Mouse (Mus musculus) retina, postnatal 7 days (tissue): ENCODE measurements at regions not wholly inside any gene's neighbourhood (a gene's known extent, or its start where the extent isn't known, plus 50 kb on each side); places are given as distances from the start of the nearest gene placed in this dataset.
A peak's percentile ranks its signal among the peaks of the same experiment; 100 is the strongest.
"Not testable (repeated sequence)": the region's sequence is repeated elsewhere in the genome, so short reads cannot be mapped to it uniquely, and the experiment has no call there.

ENCODE experiments used
- DNase-seq: peaks from one replicate; pipeline ENCODE4 v3.0.0-alpha.2; 2012; ENCODE audit warnings: low read depth, low spot score

GRCm38 (mm10) chr5:59831836-59832235, 1976.8 kb upstream of the G6pd2 start:
- DNase-seq = no peak

- no peak for DNase-seq
Measured at GRCm38 (mm10) chr5:59845745-59846144, 1962.9 kb upstream of the G6pd2 start.

GRCm38 (mm10) chr5:59847643-59848042, 1961.0 kb upstream of the G6pd2 start:
- no peak for DNase-seq

GRCm38 (mm10) chr5:59893952-59894724, 1914.5 kb upstream of the G6pd2 start:
- no peak for DNase-seq

GRCm38 (mm10) chr5:59921910-59922309, 1886.7 kb upstream of the G6pd2 start:
- no peak for DNase-seq

- DNase-seq = no peak
Measured at GRCm38 (mm10) chr5:59940861-59941260, 1867.8 kb upstream of the G6pd2 start.

GRCm38 (mm10) chr5:59945761-59946160, 1862.9 kb upstream of the G6pd2 start:
- DNase-seq = no peak

GRCm38 (mm10) chr5:59947831-59948568, 1860.6 kb upstream of the G6pd2 start:
- DNase-seq = no peak

GRCm38 (mm10) chr5:59956240-59956639, 1852.4 kb upstream of the G6pd2 start:
- not testable (repeated sequence) for DNase-seq

- peak; percentile 1 for DNase-seq
Measured at GRCm38 (mm10) chr5:59996698-59997097, 1811.9 kb upstream of the G6pd2 start.

GRCm38 (mm10) chr5:60042603-60043175, 1765.9 kb upstream of the G6pd2 start:
- DNase-seq = not testable (repeated sequence)

GRCm38 (mm10) chr5:60049053-60049452, 1759.6 kb upstream of the G6pd2 start:
- DNase-seq = no peak

- no peak for DNase-seq
Measured at GRCm38 (mm10) chr5:60061178-60061577, 1747.4 kb upstream of the G6pd2 start.
